Mouse (Mus musculus) v-Abl transformed pro-B cells (cell line): ENCODE data around the gene Zcchc14.
"Not testable (repeated sequence)": the region's sequence is repeated elsewhere in the genome, so short reads cannot be mapped to it uniquely, and the experiment has no call there.

ENCODE experiments used
- in situ Hi-C, 2 experiments: fragments of 400-800 bp; cut with MboI; formaldehyde crosslinking; loops; one replicate each; pipeline ENCODE4 v1.15.1; 2025; ENCODE audit not compliant: unreplicated experiment in 2 of 2

Zcchc14 gene

GRCm38 (mm10) chr8:121668553-121668952, 15.9 kb upstream of the Zcchc14 start:
- in situ Hi-C loops = no loop called here

- in situ Hi-C loops = not testable (repeated sequence)
These were observed 15.3 kb upstream of the Zcchc14 start for GRCm38 (mm10) chr8:121667936-121668500.

GRCm38 (mm10) chr8:121665329-121665728, 12.6 kb upstream of the Zcchc14 start:
- in situ Hi-C loops = no loop called here

- in situ Hi-C loops = no loop called here
These were observed 10.4 kb upstream of the Zcchc14 start for GRCm38 (mm10) chr8:121663101-121663500.

- in situ Hi-C loops = no loop called here
These were observed 9.1 kb upstream of the Zcchc14 start for GRCm38 (mm10) chr8:121661631-121662357.

- in situ Hi-C loops = no loop called here
These were observed 7.9 kb upstream of the Zcchc14 start for GRCm38 (mm10) chr8:121660602-121661001.

- in situ Hi-C loops = no loop called here
These were observed 2.3 kb upstream of the Zcchc14 start for GRCm38 (mm10) chr8:121654966-121655494.

- in situ Hi-C loops = no loop called here
These were observed 1.4 kb upstream of the Zcchc14 start for GRCm38 (mm10) chr8:121654131-121654530.

- in situ Hi-C loops = no loop called here
These were observed 779 bp upstream of the Zcchc14 start for GRCm38 (mm10) chr8:121653340-121654019.

GRCm38 (mm10) chr8:121651874-121652361, 783 bp downstream of the Zcchc14 start:
- in situ Hi-C loops = no loop called here

- in situ Hi-C loops = no loop called here
These were observed 1.3 kb downstream of the Zcchc14 start for GRCm38 (mm10) chr8:121651308-121651873.

- in situ Hi-C loops = no loop called here
These were observed 2.1 kb downstream of the Zcchc14 start for GRCm38 (mm10) chr8:121650389-121651307.

- in situ Hi-C loops = no loop called here
These were observed 2.8 kb downstream of the Zcchc14 start for GRCm38 (mm10) chr8:121649904-121650303.

- in situ Hi-C loops = no loop called here
These were observed 3.3 kb downstream of the Zcchc14 start for GRCm38 (mm10) chr8:121649423-121649822.

GRCm38 (mm10) chr8:121648451-121648850, 4.2 kb downstream of the Zcchc14 start:
- in situ Hi-C loops = no loop called here

GRCm38 (mm10) chr8:121647511-121648215, 5.0 kb downstream of the Zcchc14 start:
- in situ Hi-C loops = no loop called here

GRCm38 (mm10) chr8:121643384-121643783, 9.3 kb downstream of the Zcchc14 start:
- in situ Hi-C loops = no loop called here

GRCm38 (mm10) chr8:121642804-121643203, 9.9 kb downstream of the Zcchc14 start:
- in situ Hi-C loops = no loop called here

- in situ Hi-C loops = no loop called here
These were observed 16.5 kb downstream of the Zcchc14 start for GRCm38 (mm10) chr8:121636180-121636579.
